Mouse (Mus musculus): ENCODE data around the gene Mmp14. TPM values are rescaled to one million over a fixed set of nuclear protein-coding genes. Genes with fewer than 3 reads are reported as not detected.

Mmp14 gene
- polyA plus RNA-seq, 1 experiment from 2014 or later = 235 TPM

DNA sequence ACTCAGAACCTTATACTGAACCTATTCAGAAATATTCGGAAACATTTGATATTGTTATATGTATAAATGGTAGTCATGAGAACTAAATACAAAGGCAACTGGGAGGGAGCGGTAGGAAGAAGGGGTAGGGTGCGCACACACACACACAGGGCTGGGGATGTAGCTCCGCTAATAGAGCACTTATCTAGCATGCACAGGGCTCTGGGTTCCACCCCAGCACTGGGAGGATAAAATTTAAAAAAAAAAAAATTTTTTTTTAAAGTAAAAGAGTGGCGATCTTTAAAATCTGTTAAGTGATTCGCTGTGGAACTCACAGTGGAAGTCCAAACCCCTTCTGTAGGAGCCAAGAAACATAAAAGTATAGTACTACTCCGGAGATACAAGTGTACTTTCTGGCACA, 54.5 kb downstream of the Mmp14 start:
- Histone ChIP-seq H3K36me3 (ENCODE audit: control insufficient read depth, insufficient read depth, low read length) (no peaks in the 10 kb centered on the region), H3K4me3 (ENCODE audit: low read depth, low read length) (no peak overlapping the region), H3K4me2 (ENCODE audit: low read depth, low read length) (no peak overlapping the region), H3K4me1 (ENCODE audit: control insufficient read depth, insufficient read depth, low read length) (no peaks in the 10 kb centered on the region), H3K9ac (ENCODE audit: low read depth, low read length) (no peak overlapping the region), H3K27ac (replicated peaks; ENCODE audit: low read depth, low read length) (no peak overlapping the region), H3K9me3 (ENCODE audit: control insufficient read depth, low read length) (no peaks in the 10 kb centered on the region), H3K27me3 (replicated peaks; ENCODE audit: control insufficient read depth, insufficient read depth, low read length) (no peaks in the 10 kb centered on the region)
- ATAC-seq (ENCODE audit: low read depth) = no peak
- 85% methylated on average over 7 of the region's 7 CpGs for WGBS
- no peak for DNase-seq (ENCODE audit: low spot score)

DNA sequence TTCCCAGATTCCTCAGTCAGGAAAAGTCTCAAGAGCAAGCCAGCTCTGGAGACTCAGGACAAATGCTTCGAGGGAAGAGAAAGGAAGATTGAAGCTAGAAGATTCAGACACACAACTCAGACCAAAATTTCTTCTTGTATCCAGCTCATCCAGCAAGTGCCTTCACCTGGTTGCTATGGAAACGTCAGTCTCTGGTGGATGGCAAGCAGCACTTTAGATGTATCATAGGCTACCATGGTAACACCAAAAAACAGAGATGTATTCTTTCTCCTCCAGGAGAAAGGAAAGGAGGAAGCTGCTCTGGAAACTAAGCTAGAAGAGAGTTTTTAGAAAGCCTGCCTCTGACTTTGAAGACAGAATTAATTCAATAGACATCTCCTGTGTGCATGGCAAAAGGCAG, 56.3 kb downstream of the Mmp14 start:
- no peaks in the 10 kb centered on the region for H3K27me3 ChIP-seq (replicated peaks; ENCODE audit: control insufficient read depth, insufficient read depth, low read length)
- no peak for ATAC-seq (ENCODE audit: low read depth)
- H3K9me3 ChIP-seq (ENCODE audit: control insufficient read depth, low read length) = no peaks in the 10 kb centered on the region
- no peak for DNase-seq (ENCODE audit: low spot score)
- no peak overlapping the region for H3K9ac ChIP-seq (ENCODE audit: low read depth, low read length)
- no peak overlapping the region for H3K4me2 ChIP-seq (ENCODE audit: low read depth, low read length)
- H3K4me1 ChIP-seq (ENCODE audit: control insufficient read depth, insufficient read depth, low read length) = no peaks in the 10 kb centered on the region
- 71% methylated on average over 2 of the region's 2 CpGs for WGBS
- no peak overlapping the region for H3K27ac ChIP-seq (replicated peaks; ENCODE audit: low read depth, low read length)
- H3K36me3 ChIP-seq (ENCODE audit: control insufficient read depth, insufficient read depth, low read length) = no peaks in the 10 kb centered on the region
- H3K4me3 ChIP-seq (ENCODE audit: low read depth, low read length) = no peak overlapping the region

DNA sequence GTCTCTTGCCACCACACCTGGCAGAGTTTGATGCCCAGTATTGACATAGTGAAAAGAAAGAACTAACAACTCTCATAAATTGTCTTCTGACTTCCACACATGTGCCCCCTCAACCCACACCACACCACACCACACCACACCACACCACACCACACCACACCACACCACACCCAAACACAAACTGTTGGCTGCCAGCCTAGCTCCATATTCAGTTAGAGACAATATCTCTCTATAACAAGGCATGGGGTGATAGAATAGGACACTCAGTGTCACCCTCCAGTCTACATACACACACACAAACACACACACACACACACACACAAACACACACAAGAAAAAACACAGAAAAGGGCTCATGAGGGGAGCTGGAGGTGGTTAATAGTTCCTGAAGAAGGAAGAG, 56.9 kb downstream of the Mmp14 start:
- no peak overlapping the region for H3K27ac ChIP-seq (replicated peaks; ENCODE audit: low read depth, low read length)
- no peak overlapping the region for H3K4me3 ChIP-seq (ENCODE audit: low read depth, low read length)
- DNase-seq (ENCODE audit: low spot score) = no peak
- H3K36me3 ChIP-seq (ENCODE audit: control insufficient read depth, insufficient read depth, low read length) = no peaks in the 10 kb centered on the region
- H3K4me2 ChIP-seq (ENCODE audit: low read depth, low read length) = no peak overlapping the region
- no peak for ATAC-seq (ENCODE audit: low read depth)
- no peaks in the 10 kb centered on the region for H3K27me3 ChIP-seq (replicated peaks; ENCODE audit: control insufficient read depth, insufficient read depth, low read length)
- H3K9me3 ChIP-seq (ENCODE audit: control insufficient read depth, low read length) = no peaks in the 10 kb centered on the region
- no peak overlapping the region for H3K9ac ChIP-seq (ENCODE audit: low read depth, low read length)
- no peaks in the 10 kb centered on the region for H3K4me1 ChIP-seq (ENCODE audit: control insufficient read depth, insufficient read depth, low read length)

- DNase-seq (ENCODE audit: low spot score) = peak; percentile 35
- Histone ChIP-seq H3K36me3 (ENCODE audit: control insufficient read depth, insufficient read depth, low read length) (no peaks in the 10 kb centered on the region), H3K9ac (ENCODE audit: low read depth, low read length) (no peak overlapping the region), H3K9me3 (ENCODE audit: control insufficient read depth, low read length) (no peaks in the 10 kb centered on the region), H3K4me2 (ENCODE audit: low read depth, low read length) (no peak overlapping the region), H3K27ac (replicated peaks; ENCODE audit: low read depth, low read length) (no peak overlapping the region), H3K4me1 (ENCODE audit: control insufficient read depth, insufficient read depth, low read length) (no peaks in the 10 kb centered on the region), H3K27me3 (replicated peaks; ENCODE audit: control insufficient read depth, insufficient read depth, low read length) (no peaks in the 10 kb centered on the region), H3K4me3 (ENCODE audit: low read depth, low read length) (no peak overlapping the region)
- 66% methylated on average over 18 of the region's 18 CpGs for WGBS
- 0 out of 2 replicates have a peak, but pooled peaks have one; percentile 55 for ATAC-seq (ENCODE audit: low read depth)
Observed at GRCm38 (mm10) chr14:54492345-54493131, 61.1 kb downstream of the Mmp14 start.

DNA sequence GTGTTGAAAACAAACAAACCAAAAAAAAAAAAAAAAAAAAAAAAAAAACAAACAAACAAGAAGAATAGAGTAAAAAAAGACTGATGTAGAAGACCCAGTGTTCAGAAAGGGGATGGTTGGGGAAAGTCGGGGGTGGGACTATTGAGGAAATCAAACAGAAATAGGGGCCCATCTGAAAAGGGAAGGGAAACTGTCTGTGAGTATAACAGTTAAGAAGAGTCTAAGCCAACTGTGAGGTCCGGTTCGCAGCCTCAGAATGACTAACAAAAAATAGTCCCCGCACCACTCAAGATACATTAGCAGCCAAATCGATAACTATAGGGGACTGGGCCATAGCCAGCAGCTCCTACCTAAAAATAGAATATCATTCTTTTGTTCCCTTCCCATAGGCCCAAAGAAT, 61.8 kb downstream of the Mmp14 start:
- WGBS = 91% methylated on average over 5 of the region's 5 CpGs
- no peak overlapping the region for H3K27ac ChIP-seq (replicated peaks; ENCODE audit: low read depth, low read length)
- H3K27me3 ChIP-seq (replicated peaks; ENCODE audit: control insufficient read depth, insufficient read depth, low read length) = no peaks in the 10 kb centered on the region
- no peak overlapping the region for H3K4me3 ChIP-seq (ENCODE audit: low read depth, low read length)
- no peaks in the 10 kb centered on the region for H3K4me1 ChIP-seq (ENCODE audit: control insufficient read depth, insufficient read depth, low read length)
- H3K4me2 ChIP-seq (ENCODE audit: low read depth, low read length) = no peak overlapping the region
- no peak for ATAC-seq (ENCODE audit: low read depth)
- H3K9ac ChIP-seq (ENCODE audit: low read depth, low read length) = no peak overlapping the region
- no peaks in the 10 kb centered on the region for H3K36me3 ChIP-seq (ENCODE audit: control insufficient read depth, insufficient read depth, low read length)
- H3K9me3 ChIP-seq (ENCODE audit: control insufficient read depth, low read length) = no peaks in the 10 kb centered on the region
- no peak for DNase-seq (ENCODE audit: low spot score)

GRCm38 (mm10) chr14:54494234-54494633, 62.8 kb downstream of the Mmp14 start:
- Histone ChIP-seq H3K36me3 (ENCODE audit: control insufficient read depth, insufficient read depth, low read length) (no peaks in the 10 kb centered on the region), H3K4me1 (ENCODE audit: control insufficient read depth, insufficient read depth, low read length) (no peaks in the 10 kb centered on the region), H3K4me2 (ENCODE audit: low read depth, low read length) (no peak overlapping the region), H3K27me3 (replicated peaks; ENCODE audit: control insufficient read depth, insufficient read depth, low read length) (no peaks in the 10 kb centered on the region), H3K9ac (ENCODE audit: low read depth, low read length) (no peak overlapping the region), H3K4me3 (ENCODE audit: low read depth, low read length) (no peak overlapping the region), H3K9me3 (ENCODE audit: control insufficient read depth, low read length) (no peaks in the 10 kb centered on the region), H3K27ac (replicated peaks; ENCODE audit: low read depth, low read length) (no peak overlapping the region)
- peak; percentile 58 for DNase-seq (ENCODE audit: low spot score)
- WGBS = 4% methylated on average over 3 of the region's 3 CpGs
- ATAC-seq (ENCODE audit: low read depth) = peak; percentile 67; the same call in 1 of the 2 replicates

Other genes starting within 250 kb of the Mmp14 start
- 400 and 436 TPM in 2 replicates for gene Dad1, start 177.5 kb upstream of the Mmp14 start, polyA plus RNA-seq (2014; fragmentation: Nextera tagmentation; extraction: Ambion mirVana)
- 59.0 and 63.5 TPM in 2 replicates for gene Abhd4, start 177.4 kb upstream of the Mmp14 start, polyA plus RNA-seq (2014; fragmentation: Nextera tagmentation; extraction: Ambion mirVana)
- 0.04 TPM in 1 of 2 replicates, not detected in the other for gene Olfr49, start 146.7 kb upstream of the Mmp14 start, polyA plus RNA-seq (2014; fragmentation: Nextera tagmentation; extraction: Ambion mirVana)
- gene Oxa1l, start 70.8 kb upstream of the Mmp14 start, polyA plus RNA-seq (2014; fragmentation: Nextera tagmentation; extraction: Ambion mirVana) = 47.0 and 48.6 TPM in 2 replicates
- 6.3 and 7.7 TPM in 2 replicates for gene Slc7a7, start 13.8 kb upstream of the Mmp14 start, polyA plus RNA-seq (2014; fragmentation: Nextera tagmentation; extraction: Ambion mirVana)
- gene Mrpl52, start 4.7 kb upstream of the Mmp14 start, polyA plus RNA-seq (2014; fragmentation: Nextera tagmentation; extraction: Ambion mirVana) = 226 and 241 TPM in 2 replicates
- gene Lrp10, start 32.5 kb downstream of the Mmp14 start, polyA plus RNA-seq (2014; fragmentation: Nextera tagmentation; extraction: Ambion mirVana) = 41.0 and 43.4 TPM in 2 replicates
- 1.7 and 2.1 TPM in 2 replicates for gene Rem2, start 44.5 kb downstream of the Mmp14 start, polyA plus RNA-seq (2014; fragmentation: Nextera tagmentation; extraction: Ambion mirVana)
- gene Prmt5, start 85.9 kb downstream of the Mmp14 start, polyA plus RNA-seq (2014; fragmentation: Nextera tagmentation; extraction: Ambion mirVana) = 65.3 and 75.7 TPM in 2 replicates
- 40.4 and 44.3 TPM in 2 replicates for gene Haus4, start 123.0 kb downstream of the Mmp14 start, polyA plus RNA-seq (2014; fragmentation: Nextera tagmentation; extraction: Ambion mirVana)
- 10.7 and 11.7 TPM in 2 replicates for gene Ajuba, start 145.9 kb downstream of the Mmp14 start, polyA plus RNA-seq (2014; fragmentation: Nextera tagmentation; extraction: Ambion mirVana)
- 4.8 and 5.8 TPM in 2 replicates for gene 4931414P19Rik, start 174.4 kb downstream of the Mmp14 start, polyA plus RNA-seq (2014; fragmentation: Nextera tagmentation; extraction: Ambion mirVana)
- 332 and 335 TPM in 2 replicates for gene Psmb5, start 186.4 kb downstream of the Mmp14 start, polyA plus RNA-seq (2014; fragmentation: Nextera tagmentation; extraction: Ambion mirVana)
- gene Psmb11, start 189.8 kb downstream of the Mmp14 start, polyA plus RNA-seq (2014; fragmentation: Nextera tagmentation; extraction: Ambion mirVana) = 0.16 TPM in 1 of 2 replicates, not detected in the other
- gene Gm17606, start 209.3 kb downstream of the Mmp14 start, polyA plus RNA-seq (2014; fragmentation: Nextera tagmentation; extraction: Ambion mirVana) = not detected in 2 replicates
- gene Cdh24, start 209.8 kb downstream of the Mmp14 start, polyA plus RNA-seq (2014; fragmentation: Nextera tagmentation; extraction: Ambion mirVana) = 3.9 and 4.5 TPM in 2 replicates

Measured in embryonic facial prominence, embryonic 14.5 days (tissue).